Mouse (Mus musculus): ENCODE data around the gene Cdk8. TPM values are rescaled to one million over a fixed set of nuclear protein-coding genes. Genes with fewer than 3 reads are reported as not detected.

Cdk8 gene
- polyA plus RNA-seq, 1 experiment from 2014 or later = 20.4 TPM

- Histone ChIP-seq H3K9ac (no peak overlapping the region), H3K27ac (no peak overlapping the region), H3K36me3 (peaks cover 20% of the 10 kb centered on the region), H3K27me3 (no peaks in the 10 kb centered on the region), H3K9me3 (replicated peaks) (no peaks in the 10 kb centered on the region), H3K4me3 (replicated peaks) (no peak overlapping the region), H3K4me2 (no peak overlapping the region), H3K4me1 (replicated peaks) (peaks cover 67% of the 10 kb centered on the region)
- WGBS (ENCODE audit: insufficient replicate concordance) = 79% methylated on average over 5 of the region's 5 CpGs
- no peak for ATAC-seq (ENCODE audit: low read depth)
- DNase-seq = no peak
Observed at GRCm38 (mm10) chr5:146253644-146254043, 22.6 kb downstream of the Cdk8 start.

- ATAC-seq (ENCODE audit: low read depth) (no peak), DNase-seq (peak; percentile 54)
- no peaks in the 10 kb centered on the region for H3K27me3 ChIP-seq
- peaks cover 27% of the 10 kb centered on the region for H3K36me3 ChIP-seq
- H3K9ac ChIP-seq = no peak overlapping the region
- H3K9me3 ChIP-seq (replicated peaks) = no peaks in the 10 kb centered on the region
- no peak overlapping the region for H3K27ac ChIP-seq
- 55% methylated on average over 9 of the region's 9 CpGs for WGBS (ENCODE audit: insufficient replicate concordance)
- H3K4me1 ChIP-seq (replicated peaks) = peaks cover 11% of the 10 kb centered on the region
- no peak overlapping the region for H3K4me2 ChIP-seq
- no peak overlapping the region for H3K4me3 ChIP-seq (replicated peaks)
Observed at GRCm38 (mm10) chr5:146260003-146260402, 29.0 kb downstream of the Cdk8 start.

GRCm38 (mm10) chr5:146265934-146266591, 35.0 kb downstream of the Cdk8 start:
- no peak overlapping the region for H3K4me3 ChIP-seq (replicated peaks)
- WGBS (ENCODE audit: insufficient replicate concordance) = 65% methylated on average over 4 of the region's 6 CpGs

GRCm38 (mm10) chr5:146267776-146268175, 36.7 kb downstream of the Cdk8 start:
- Histone ChIP-seq H3K27ac (peak overlapping the region; percentile 29; the same call in 1 of the 2 replicates), H3K9ac (no peak overlapping the region), H3K9me3 (replicated peaks) (no peaks in the 10 kb centered on the region), H3K36me3 (peaks cover 32% of the 10 kb centered on the region), H3K27me3 (no peaks in the 10 kb centered on the region), H3K4me1 (replicated peaks) (peaks cover 28% of the 10 kb centered on the region), H3K4me2 (no peak overlapping the region), H3K4me3 (replicated peaks) (no peak overlapping the region)
- ATAC-seq (ENCODE audit: low read depth) = no peak
- 85% methylated on average over 7 of the region's 7 CpGs for WGBS (ENCODE audit: insufficient replicate concordance)
- no peak for DNase-seq

More at GRCm38 (mm10) chr5:146265934-146266591, 35.0 kb downstream of the Cdk8 start:
- H3K4me2 ChIP-seq = no peak overlapping the region
- H3K9me3 ChIP-seq (replicated peaks) = no peaks in the 10 kb centered on the region
- H3K27ac ChIP-seq = no peak overlapping the region
- H3K9ac ChIP-seq = no peak overlapping the region
- ATAC-seq (ENCODE audit: low read depth) (no peak), DNase-seq (no peak)
- H3K36me3 ChIP-seq = peaks cover 30% of the 10 kb centered on the region
- peaks cover 14% of the 10 kb centered on the region for H3K4me1 ChIP-seq (replicated peaks)
- no peaks in the 10 kb centered on the region for H3K27me3 ChIP-seq

GRCm38 (mm10) chr5:146270593-146270992, 39.6 kb downstream of the Cdk8 start:
- Histone ChIP-seq H3K36me3 (peaks cover 59% of the 10 kb centered on the region), H3K9ac (no peak overlapping the region), H3K27ac (peak overlapping the region; percentile 72), H3K4me1 (replicated peaks) (peaks cover 28% of the 10 kb centered on the region), H3K27me3 (no peaks in the 10 kb centered on the region), H3K9me3 (replicated peaks) (no peaks in the 10 kb centered on the region), H3K4me3 (replicated peaks) (no peak overlapping the region), H3K4me2 (no peak overlapping the region)
- no peak for ATAC-seq (ENCODE audit: low read depth)
- no peak for DNase-seq
- 66% methylated on average over 9 of the region's 9 CpGs for WGBS (ENCODE audit: insufficient replicate concordance)

GRCm38 (mm10) chr5:146271662-146272061, 40.6 kb downstream of the Cdk8 start:
- DNase-seq (peak; percentile 35), ATAC-seq (ENCODE audit: low read depth) (peak; percentile 96)
- peak overlapping the region; percentile 5; the same call in 1 of the 2 replicates for H3K9ac ChIP-seq
- H3K27me3 ChIP-seq = no peaks in the 10 kb centered on the region
- no peaks in the 10 kb centered on the region for H3K9me3 ChIP-seq (replicated peaks)
- H3K36me3 ChIP-seq = peaks cover 64% of the 10 kb centered on the region
- 86% methylated on average over 5 of the region's 5 CpGs for WGBS (ENCODE audit: insufficient replicate concordance)
- peaks cover 29% of the 10 kb centered on the region for H3K4me1 ChIP-seq (replicated peaks)
- H3K4me3 ChIP-seq (replicated peaks) = no peak overlapping the region
- peak overlapping the region; percentile 72 for H3K27ac ChIP-seq
- H3K4me2 ChIP-seq = peak overlapping the region; percentile 42

- 95% methylated on average over 4 of the region's 4 CpGs for WGBS (ENCODE audit: insufficient replicate concordance)
- peaks cover 65% of the 10 kb centered on the region for H3K36me3 ChIP-seq
Observed at GRCm38 (mm10) chr5:146273096-146273495, 42.1 kb downstream of the Cdk8 start.

GRCm38 (mm10) chr5:146274420-146275045, 43.5 kb downstream of the Cdk8 start:
- peaks cover 62% of the 10 kb centered on the region for H3K36me3 ChIP-seq

More at GRCm38 (mm10) chr5:146273096-146273495, 42.1 kb downstream of the Cdk8 start:
- Histone ChIP-seq H3K9me3 (replicated peaks) (no peaks in the 10 kb centered on the region), H3K27me3 (no peaks in the 10 kb centered on the region), H3K4me3 (replicated peaks) (no peak overlapping the region), H3K4me1 (replicated peaks) (peaks cover 34% of the 10 kb centered on the region), H3K9ac (no peak overlapping the region), H3K4me2 (no peak overlapping the region), H3K27ac (no peak overlapping the region)
- DNase-seq = no peak
- no peak for ATAC-seq (ENCODE audit: low read depth)

GRCm38 (mm10) chr5:146277513-146277912, 46.5 kb downstream of the Cdk8 start:
- Histone ChIP-seq H3K9me3 (replicated peaks) (no peaks in the 10 kb centered on the region), H3K27me3 (no peaks in the 10 kb centered on the region), H3K4me3 (replicated peaks) (no peak overlapping the region), H3K4me1 (replicated peaks) (peaks cover 45% of the 10 kb centered on the region), H3K36me3 (peaks cover 70% of the 10 kb centered on the region), H3K9ac (no peak overlapping the region), H3K4me2 (no peak overlapping the region), H3K27ac (peak overlapping the region; percentile 23; the same call in 1 of the 2 replicates)
- WGBS (ENCODE audit: insufficient replicate concordance) = 89% methylated on average over 4 of the region's 4 CpGs
- no peak for DNase-seq
- no peak for ATAC-seq (ENCODE audit: low read depth)

More at GRCm38 (mm10) chr5:146274420-146275045, 43.5 kb downstream of the Cdk8 start:
- Histone ChIP-seq H3K4me2 (no peak overlapping the region), H3K27me3 (no peaks in the 10 kb centered on the region), H3K4me3 (replicated peaks) (no peak overlapping the region), H3K9me3 (replicated peaks) (no peaks in the 10 kb centered on the region), H3K4me1 (replicated peaks) (peaks cover 46% of the 10 kb centered on the region), H3K27ac (peak overlapping the region; percentile 15; the same call in 1 of the 2 replicates), H3K9ac (no peak overlapping the region)
- ATAC-seq (ENCODE audit: low read depth) = no peak
- DNase-seq = no peak
- 78% methylated on average over 4 of the region's 4 CpGs for WGBS (ENCODE audit: insufficient replicate concordance)

GRCm38 (mm10) chr5:146280012-146280411, 49.0 kb downstream of the Cdk8 start:
- Histone ChIP-seq H3K4me3 (replicated peaks) (no peak overlapping the region), H3K27me3 (no peaks in the 10 kb centered on the region), H3K27ac (peak overlapping the region; percentile 60), H3K9ac (peak overlapping the region; percentile 33; the same call in 1 of the 2 replicates), H3K4me1 (replicated peaks) (peaks cover 45% of the 10 kb centered on the region), H3K4me2 (no peak overlapping the region), H3K36me3 (peaks cover 67% of the 10 kb centered on the region), H3K9me3 (replicated peaks) (no peaks in the 10 kb centered on the region)
- peak; percentile 80 for ATAC-seq (ENCODE audit: low read depth)
- no peak for DNase-seq

GRCm38 (mm10) chr5:146281241-146281818, 50.3 kb downstream of the Cdk8 start:
- 0 out of 2 replicates have a peak overlapping the region, but pooled peaks have one; percentile 6 for H3K27ac ChIP-seq
- WGBS (ENCODE audit: insufficient replicate concordance) = 74% methylated on average over 4 of the region's 4 CpGs

More at GRCm38 (mm10) chr5:146281241-146281818, 50.3 kb downstream of the Cdk8 start:
- no peak for ATAC-seq (ENCODE audit: low read depth)
- peaks cover 66% of the 10 kb centered on the region for H3K36me3 ChIP-seq
- no peak for DNase-seq
- H3K9me3 ChIP-seq (replicated peaks) = no peaks in the 10 kb centered on the region
- H3K4me3 ChIP-seq (replicated peaks) = no peak overlapping the region
- H3K4me1 ChIP-seq (replicated peaks) = peaks cover 42% of the 10 kb centered on the region
- H3K9ac ChIP-seq = no peak overlapping the region
- H3K27me3 ChIP-seq = no peaks in the 10 kb centered on the region
- H3K4me2 ChIP-seq = no peak overlapping the region
